Mouse (Mus musculus) limb, embryonic 15.5 days (tissue): ENCODE measurements around the gene Mettl24. TPM values are rescaled to one million over a fixed set of nuclear protein-coding genes. Genes with fewer than 3 reads are reported as not detected.

Experiments
- polyA plus RNA-seq: library from polyadenylated mRNA; unstranded; fragments of >200 nt; fragmentation: Nextera tagmentation; extraction: Ambion mirVana; gene quantifications from 2 replicates; pipeline ENCODE4 v1.2.1, GENCODE M21; 2015

The Mettl24 gene
- polyA plus RNA-seq, 1 experiment from 2014 or later, result 2.2 TPM

Other genes starting within 250 kb of the Mettl24 start
- gene Slc22a16, start 112.9 kb upstream of the Mettl24 start, polyA plus RNA-seq, result not detected in 2 replicates
- gene Ddo, start 53.3 kb upstream of the Mettl24 start, polyA plus RNA-seq, result 0.15 and 0.48 TPM in 2 replicates
- gene Cdc40, start 200.0 kb downstream of the Mettl24 start, polyA plus RNA-seq, result 27.4 and 28.6 TPM in 2 replicates
- gene Wasf1, start 200.2 kb downstream of the Mettl24 start, polyA plus RNA-seq, result 13.5 and 14.0 TPM in 2 replicates